Mouse (Mus musculus) cerebellum, adult 2 months (tissue): Measurements from ENCODE around the gene Sqstm1. TPM values are rescaled to one million over a fixed set of nuclear protein-coding genes. Genes with fewer than 3 reads are reported as not detected.

Experiments used
- DNase-seq, 2 experiments: peaks; one replicate each; pipeline ENCODE4 v3.0.0; 2021
- H3K27ac ChIP-seq: fragments of 200-500 bp; 2 replicates; pipeline ENCODE4 v1.5.1; 2012; ENCODE audit warnings: low read length, control low read depth, inconsistent platforms; ENCODE audit not compliant: insufficient read depth
- H3K27me3 ChIP-seq: fragments of 200-500 bp; 2 replicates; pipeline ENCODE4 v1.6.1; 2012; ENCODE audit warnings: inconsistent platforms, mild to moderate bottlenecking, low read length, moderate library complexity; ENCODE audit not compliant: control insufficient read depth, insufficient read depth
- H3K4me1 ChIP-seq: fragments of 200-500 bp; 2 replicates; pipeline ENCODE4 v1.6.1; 2011; ENCODE audit warnings: low read length; ENCODE audit not compliant: control insufficient read depth, insufficient read depth
- H3K4me3 ChIP-seq: fragments of 200-500 bp; replicated peaks from 2 replicates; pipeline ENCODE3; 2011; ENCODE audit warnings: mild to moderate bottlenecking, low read depth, low read length, control low read depth; ENCODE audit not compliant: insufficient read depth
- CTCF ChIP-seq: fragments of 200-500 bp; IDR thresholded peaks from 2 replicates; pipeline ENCODE4 v1.5.1; 2011; ENCODE audit warnings: low read depth, mild to moderate bottlenecking, control low read depth, low read length, moderate library complexity, borderline replicate concordance; ENCODE audit not compliant: insufficient read depth
- POLR2A ChIP-seq: fragments of 200-500 bp; IDR thresholded peaks from 2 replicates; pipeline ENCODE4 v1.6.1; 2011; ENCODE audit warnings: low read length, control low read depth, borderline replicate concordance; ENCODE audit not compliant: insufficient read depth
- WGBS: fragments of 180-500 bp; shearing (Covaris S2); methylation state at CpG from one replicate; pipeline ENCODE4 v1.1.7; 2018; 5-methylcytosine and 5-hydroxymethylcytosine counted together
- polyA plus RNA-seq: library from polyadenylated mRNA; depleted of rRNA; stranded (reverse); fragments of >200 nt; gene quantifications from 2 replicates; pipeline ENCODE4 v1.2.3, GENCODE M21; 2012

Gene Sqstm1
- polyA plus RNA-seq, 1 experiment = 377 TPM

DNA sequence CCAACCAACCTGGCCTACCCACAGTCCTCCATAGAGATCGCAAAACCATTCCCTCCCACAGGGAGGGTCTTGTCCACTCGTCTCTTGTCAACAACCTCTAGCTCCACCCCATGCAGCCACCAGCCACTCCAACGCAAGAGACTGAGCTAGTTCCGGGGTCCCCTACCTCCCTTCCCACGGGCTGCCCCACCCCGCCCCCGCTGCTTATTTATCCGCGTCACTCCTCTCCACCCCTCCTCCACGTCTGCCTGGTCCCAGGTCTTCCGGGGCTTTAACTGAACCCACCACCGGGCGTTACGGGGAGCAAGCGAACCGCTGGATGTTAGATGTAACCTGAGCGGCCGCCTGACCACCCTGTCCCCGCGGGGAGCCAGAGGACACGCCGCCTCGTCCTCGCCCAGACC is 524 bp downstream of the Sqstm1 start:
- Histone ChIP-seq H3K27me3 (no peaks in the 10 kb centered on the region), H3K27ac (peak overlapping the region; percentile 92), H3K4me3 (peak overlapping the region; percentile 80), H3K4me1 (peaks cover 14% of the 10 kb centered on the region; the same call in 1 of the 2 replicates)
- under 1% methylated on average over 24 of the region's 24 CpGs for WGBS
- DNase-seq = peak; percentile 88 to 96
- TF ChIP-seq POLR2A (no peak), CTCF (no peak)

DNA sequence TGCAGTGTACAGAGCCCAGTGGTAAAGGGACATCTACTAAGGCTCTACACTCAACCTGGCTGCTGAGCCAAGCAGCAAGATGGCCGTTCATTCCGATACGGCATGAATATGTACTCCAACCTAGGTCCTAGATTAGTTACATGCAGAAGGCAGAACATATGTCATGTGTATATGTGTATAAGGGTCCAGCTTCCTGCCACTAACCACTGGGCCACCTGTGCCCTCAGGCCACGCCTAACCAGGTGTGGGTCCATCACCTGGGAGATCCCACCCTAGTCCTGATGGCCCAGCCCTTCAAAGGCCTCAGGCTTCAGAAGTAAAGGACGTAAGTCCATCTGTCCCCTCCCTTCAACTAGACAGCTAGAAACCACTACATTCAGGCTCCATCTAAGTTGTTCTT is 2.6 kb downstream of the Sqstm1 start:
- H3K27me3 ChIP-seq = no peaks in the 10 kb centered on the region
- DNase-seq = no peak
- no peak overlapping the region for H3K4me3 ChIP-seq
- no peak for TF ChIP-seq CTCF
- no peak for TF ChIP-seq POLR2A
- 96% methylated on average over 5 of the region's 5 CpGs for WGBS
- H3K4me1 ChIP-seq = peaks cover 8% of the 10 kb centered on the region
- H3K27ac ChIP-seq = no peak overlapping the region

DNA sequence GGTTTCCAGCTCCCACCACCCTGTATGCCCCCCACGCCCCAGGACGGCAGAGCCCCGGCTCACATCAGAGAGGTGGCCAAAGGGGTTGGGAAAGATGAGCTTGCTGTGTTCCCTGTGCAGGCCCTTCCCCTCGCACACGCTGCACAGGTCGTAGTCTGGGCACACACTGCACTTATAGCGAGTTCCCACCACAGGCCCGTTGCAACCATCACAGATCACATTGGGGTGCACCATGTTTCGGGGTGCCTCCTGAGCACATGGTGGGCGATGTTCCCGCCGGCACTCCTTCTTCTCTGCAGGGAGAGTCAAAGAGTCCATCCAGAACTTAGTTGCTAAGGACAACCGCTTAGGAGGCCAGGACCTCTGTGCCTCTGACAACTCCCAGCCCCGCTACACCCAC is 3.3 kb downstream of the Sqstm1 start:
- Histone ChIP-seq H3K27me3 (no peaks in the 10 kb centered on the region), H3K4me3 (no peak overlapping the region), H3K4me1 (peaks cover 6% of the 10 kb centered on the region), H3K27ac (no peak overlapping the region)
- TF ChIP-seq POLR2A = no peak
- TF ChIP-seq CTCF = no peak
- WGBS = 93% methylated on average over 14 of the region's 14 CpGs
- no peak for DNase-seq

DNA sequence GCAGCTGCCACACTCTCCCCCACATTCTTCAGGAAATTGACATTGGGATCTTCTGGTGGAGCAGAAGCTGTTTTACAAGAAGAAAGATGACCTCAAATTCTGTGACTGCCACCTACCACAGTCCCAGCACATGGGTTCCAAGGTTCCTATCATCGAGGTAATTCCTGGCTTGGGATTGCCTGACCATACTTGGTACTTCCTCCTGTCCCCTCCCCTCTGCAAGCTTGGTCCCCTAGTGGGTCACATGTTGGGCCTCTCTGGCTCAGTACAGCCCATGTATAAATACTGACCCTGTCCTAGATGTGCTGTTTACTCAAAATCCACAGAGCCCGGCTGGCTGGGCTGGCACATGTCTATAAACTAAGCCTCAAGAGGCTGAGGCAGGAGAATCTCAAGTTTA is 4.6 kb downstream of the Sqstm1 start:
- 68% methylated on average over 2 of the region's 2 CpGs for WGBS
- Histone ChIP-seq H3K4me1 (peaks cover 6% of the 10 kb centered on the region), H3K27ac (no peak overlapping the region), H3K4me3 (no peak overlapping the region), H3K27me3 (no peaks in the 10 kb centered on the region)
- DNase-seq = no peak
- TF ChIP-seq CTCF (no peak), POLR2A (no peak)

DNA sequence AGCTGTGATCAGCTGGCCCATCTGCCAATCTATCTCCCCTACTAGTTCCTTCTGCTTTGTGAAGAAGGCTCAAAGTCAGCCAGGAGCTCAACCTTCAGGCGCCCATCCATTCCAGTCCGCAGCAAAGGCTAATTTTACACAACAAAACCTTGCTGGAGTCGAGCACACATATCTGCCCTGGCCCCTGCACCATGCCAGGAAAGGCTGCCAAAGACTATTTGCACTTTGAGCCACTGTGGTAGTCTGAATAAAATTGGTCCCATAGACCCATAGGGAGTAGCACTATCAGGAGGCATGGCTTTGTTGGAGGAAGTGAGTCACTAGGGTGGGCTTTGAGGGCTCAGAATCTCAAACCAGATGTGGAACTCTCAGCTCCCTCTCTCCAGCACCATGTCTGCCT is 5.2 kb downstream of the Sqstm1 start:
- peaks cover 6% of the 10 kb centered on the region for H3K4me1 ChIP-seq
- 13% methylated on average over 3 of the region's 3 CpGs for WGBS
- no peak overlapping the region for H3K27ac ChIP-seq
- no peak for DNase-seq
- TF ChIP-seq POLR2A (no peak), CTCF (no peak)
- no peak overlapping the region for H3K4me3 ChIP-seq
- H3K27me3 ChIP-seq = no peaks in the 10 kb centered on the region

DNA sequence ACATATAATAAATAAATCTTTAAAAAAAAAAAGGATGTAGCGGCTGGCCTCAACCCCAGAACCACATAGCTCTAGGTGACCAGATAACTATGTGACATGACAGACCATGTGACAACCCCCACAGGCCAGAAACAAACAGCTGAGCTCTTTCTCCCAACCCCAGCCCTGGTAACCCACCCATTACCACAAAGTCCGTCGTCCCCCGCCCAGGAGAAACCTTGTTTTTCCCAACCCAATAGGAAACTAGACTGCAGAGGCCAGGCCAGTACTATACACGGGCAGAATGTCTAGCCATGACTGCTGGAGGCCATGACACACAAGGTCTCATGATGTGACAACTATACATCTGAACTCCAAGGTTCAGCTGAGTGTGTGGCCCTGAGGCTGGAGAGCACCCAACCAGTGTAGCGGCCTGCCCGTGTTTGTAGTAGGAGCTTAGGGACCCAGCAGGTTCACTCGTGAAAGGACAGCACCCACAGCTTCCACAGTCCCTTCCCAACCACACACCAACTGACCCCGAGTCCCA is 7.3 kb downstream of the Sqstm1 start:
- Histone ChIP-seq H3K4me1 (peaks cover 6% of the 10 kb centered on the region; the same call in 1 of the 2 replicates), H3K4me3 (no peak overlapping the region), H3K27ac (no peak overlapping the region), H3K27me3 (no peaks in the 10 kb centered on the region)
- TF ChIP-seq CTCF (no peak), POLR2A (no peak)
- no peak for DNase-seq
- WGBS = 89% methylated on average over 9 of the region's 9 CpGs

DNA sequence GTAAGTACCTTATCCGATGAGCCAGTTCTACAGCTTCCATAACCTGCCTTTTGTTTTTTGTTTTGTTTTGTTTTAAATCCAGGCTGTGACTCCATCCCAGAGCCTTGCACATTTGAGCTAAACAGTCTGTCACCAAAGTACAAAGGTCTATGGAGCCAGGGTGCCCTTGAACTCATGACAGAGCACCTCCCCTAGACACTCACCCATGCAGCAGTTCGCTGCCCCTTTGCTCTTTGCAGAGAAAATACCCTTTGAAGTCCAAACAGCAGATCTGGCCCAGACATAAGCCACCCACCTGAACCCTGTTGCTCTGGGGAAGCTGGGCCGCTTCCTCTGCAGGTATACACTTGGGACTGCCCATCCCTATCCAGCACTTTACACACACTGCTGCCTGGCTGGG is 9.0 kb downstream of the Sqstm1 start:
- Histone ChIP-seq H3K27ac (no peak overlapping the region), H3K4me1 (peaks cover 3% of the 10 kb centered on the region; the same call in 1 of the 2 replicates), H3K27me3 (no peaks in the 10 kb centered on the region), H3K4me3 (no peak overlapping the region)
- 88% methylated on average over 3 of the region's 3 CpGs for WGBS
- no peak for DNase-seq
- TF ChIP-seq CTCF = no peak
- no peak for TF ChIP-seq POLR2A

DNA sequence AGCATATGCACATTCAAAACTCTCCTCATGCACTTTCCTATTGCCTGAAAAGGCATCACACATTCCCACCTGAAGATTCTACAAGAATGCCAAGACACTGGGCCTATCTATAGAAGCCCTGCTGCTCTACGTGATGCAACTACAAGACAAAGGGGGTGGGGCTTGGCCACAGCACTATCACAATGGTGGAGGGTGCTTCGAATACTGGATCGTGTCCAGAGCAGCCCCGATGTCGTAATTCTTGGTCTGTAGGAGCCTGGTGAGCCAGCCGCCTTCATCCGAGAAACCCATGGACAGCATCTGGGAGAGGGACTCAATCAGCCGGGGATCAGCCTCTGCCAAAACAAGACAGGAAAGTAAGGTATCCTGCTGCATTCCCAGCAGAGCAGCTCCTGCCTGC is 10.0 kb downstream of the Sqstm1 start:
- 31% methylated on average over 8 of the region's 8 CpGs for WGBS
- Histone ChIP-seq H3K27ac (no peak overlapping the region), H3K27me3 (no peaks in the 10 kb centered on the region), H3K4me1 (peaks cover 3% of the 10 kb centered on the region; the same call in 1 of the 2 replicates), H3K4me3 (no peak overlapping the region)
- TF ChIP-seq CTCF (no peak), POLR2A (no peak)
- DNase-seq = no peak
